Mouse (Mus musculus): Measurements from ENCODE around the gene Kcnf1. TPM values are rescaled to one million over a fixed set of nuclear protein-coding genes. Genes with fewer than 3 reads are reported as not detected.

Gene Kcnf1
- polyA plus RNA-seq, 1 experiment: not detected

DNA sequence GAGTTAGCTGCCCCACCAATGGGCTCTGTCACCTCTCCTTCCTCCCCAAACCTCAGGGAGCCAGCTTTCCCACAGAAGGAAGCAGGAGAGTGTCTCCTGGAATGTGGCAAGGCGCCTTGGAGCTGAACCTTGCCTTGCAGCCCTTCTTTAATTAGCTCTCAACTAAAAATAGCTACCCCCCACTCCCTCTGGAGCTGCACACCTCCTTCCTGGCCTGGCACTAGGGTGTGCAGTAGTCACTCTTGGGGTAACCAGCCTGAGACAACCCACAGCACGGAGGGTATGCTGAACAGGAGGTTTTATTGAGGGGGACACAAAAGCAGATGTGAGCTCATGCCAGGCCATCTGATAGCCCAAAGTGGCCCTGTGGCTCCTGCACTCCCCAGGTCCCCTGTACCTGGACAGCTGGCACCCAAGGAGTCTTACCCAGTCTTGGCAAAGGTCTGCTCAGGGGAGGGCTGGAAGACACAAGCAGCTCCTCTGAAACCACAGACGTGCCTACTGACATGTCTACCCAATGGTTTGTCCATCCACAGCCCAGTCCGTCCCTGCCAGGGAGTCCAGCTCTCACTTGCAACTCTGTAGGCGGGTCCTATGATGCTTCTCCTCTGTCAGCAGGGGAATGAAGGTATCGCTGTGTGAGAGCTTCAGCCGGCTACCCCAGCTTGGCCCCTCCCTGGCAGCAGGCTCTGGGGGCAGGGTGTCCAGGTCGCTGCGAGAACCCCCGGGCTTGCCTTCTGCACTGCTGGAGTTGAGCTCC, 2.4 kb downstream of the Kcnf1 start:
- TF ChIP-seq TAL1 (IDR thresholded peaks at IDR 0.05; ENCODE audit: low read length) (no peak), GATA1 (IDR thresholded peaks at IDR 0.05; ENCODE audit: low read length) (no peak)
- Histone ChIP-seq H3K9me3 (ENCODE audit: control insufficient read depth, low read length) (no peaks in the 10 kb centered on the region), H3K4me3 (replicated peaks) (no peak overlapping the region), H3K36me3 (ENCODE audit: control insufficient read depth) (no peaks in the 10 kb centered on the region), H3K4me1 (ENCODE audit: control insufficient read depth) (no peaks in the 10 kb centered on the region), H3K27me3 (ENCODE audit: control insufficient read depth) (peaks cover 30% of the 10 kb centered on the region)

DNA sequence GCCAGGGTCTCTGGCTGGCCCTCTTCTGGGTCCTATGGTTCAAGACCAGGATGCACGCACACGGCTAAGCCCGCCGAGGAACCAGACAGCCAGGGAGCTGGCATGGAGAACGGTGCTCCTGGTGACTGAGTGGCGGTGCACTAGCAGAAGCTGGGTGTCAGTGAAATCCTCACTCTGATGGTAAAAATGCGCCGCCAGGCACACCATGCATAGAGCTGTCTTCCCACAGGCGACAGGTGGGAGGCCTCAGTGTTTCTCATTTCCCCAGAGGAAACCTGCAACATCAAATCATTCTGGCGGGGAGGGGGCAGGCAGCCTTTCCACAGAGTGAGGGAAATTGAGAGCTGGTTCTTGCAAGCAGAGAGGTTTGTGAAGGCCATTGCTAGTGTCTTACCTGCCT, 6.3 kb downstream of the Kcnf1 start:
- Histone ChIP-seq H3K36me3 (ENCODE audit: control insufficient read depth) (no peaks in the 10 kb centered on the region), H3K4me3 (replicated peaks) (no peak overlapping the region), H3K4me1 (ENCODE audit: control insufficient read depth) (no peaks in the 10 kb centered on the region), H3K27me3 (ENCODE audit: control insufficient read depth) (peaks cover 13% of the 10 kb centered on the region), H3K9me3 (ENCODE audit: control insufficient read depth, low read length) (no peaks in the 10 kb centered on the region)
- TF ChIP-seq TAL1 (IDR thresholded peaks at IDR 0.05; ENCODE audit: low read length) (no peak), GATA1 (IDR thresholded peaks at IDR 0.05; ENCODE audit: low read length) (no peak)

DNA sequence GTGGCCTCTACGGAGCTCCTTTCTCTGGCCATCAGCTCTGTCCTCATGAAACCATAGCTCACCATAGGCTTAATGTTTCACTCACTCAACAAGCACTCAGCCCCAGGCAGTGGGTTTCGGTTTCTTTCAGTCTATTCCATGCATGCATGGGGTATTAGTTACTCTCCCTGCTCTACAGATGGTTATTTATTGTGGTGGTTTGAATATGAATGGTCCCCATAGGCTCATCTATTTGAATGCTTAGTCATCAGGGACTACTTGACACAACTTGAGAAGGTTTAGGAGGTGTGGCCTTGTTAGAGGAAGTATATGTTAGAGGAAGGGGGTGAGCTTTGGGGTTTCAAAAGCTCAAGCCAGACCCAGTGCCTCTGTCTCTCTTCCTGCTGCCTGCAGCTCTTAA, 10.6 kb downstream of the Kcnf1 start:
- H3K4me1 ChIP-seq (ENCODE audit: control insufficient read depth): no peaks in the 10 kb centered on the region
- H3K27me3 ChIP-seq (ENCODE audit: control insufficient read depth): no peaks in the 10 kb centered on the region
- H3K4me3 ChIP-seq (replicated peaks): no peak overlapping the region
- TF ChIP-seq TAL1 (IDR thresholded peaks at IDR 0.05; ENCODE audit: low read length) (no peak), GATA1 (IDR thresholded peaks at IDR 0.05; ENCODE audit: low read length) (no peak)
- H3K36me3 ChIP-seq (ENCODE audit: control insufficient read depth): no peaks in the 10 kb centered on the region
- H3K9me3 ChIP-seq (ENCODE audit: control insufficient read depth, low read length): no peaks in the 10 kb centered on the region

DNA sequence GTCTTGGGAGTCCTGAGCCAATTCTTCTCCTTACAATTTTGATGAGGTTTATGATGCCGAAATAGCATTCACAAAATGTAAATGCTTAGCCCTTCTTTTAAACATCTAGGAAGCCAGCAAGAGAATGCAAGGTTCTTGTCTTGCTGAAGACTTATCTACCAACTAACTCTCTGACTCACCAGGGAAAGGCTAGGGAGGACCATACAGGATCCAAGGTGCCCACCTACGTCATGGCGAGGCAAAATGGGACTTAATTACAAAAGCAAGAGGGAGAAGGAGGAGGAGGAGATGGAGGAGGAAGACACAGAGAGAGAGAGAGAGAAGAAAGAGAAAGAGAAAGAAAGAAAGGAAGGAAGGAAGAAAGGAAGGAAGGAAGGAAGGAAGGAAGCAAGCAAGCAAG, 12.7 kb downstream of the Kcnf1 start:
- H3K4me3 ChIP-seq (replicated peaks): no peak overlapping the region
- H3K4me1 ChIP-seq (ENCODE audit: control insufficient read depth): no peaks in the 10 kb centered on the region
- no peaks in the 10 kb centered on the region for H3K9me3 ChIP-seq (ENCODE audit: control insufficient read depth, low read length)
- TF ChIP-seq TAL1 (IDR thresholded peaks at IDR 0.05; ENCODE audit: low read length) (no peak), GATA1 (IDR thresholded peaks at IDR 0.05; ENCODE audit: low read length) (no peak)
- H3K36me3 ChIP-seq (ENCODE audit: control insufficient read depth): no peaks in the 10 kb centered on the region
- no peaks in the 10 kb centered on the region for H3K27me3 ChIP-seq (ENCODE audit: control insufficient read depth)

DNA sequence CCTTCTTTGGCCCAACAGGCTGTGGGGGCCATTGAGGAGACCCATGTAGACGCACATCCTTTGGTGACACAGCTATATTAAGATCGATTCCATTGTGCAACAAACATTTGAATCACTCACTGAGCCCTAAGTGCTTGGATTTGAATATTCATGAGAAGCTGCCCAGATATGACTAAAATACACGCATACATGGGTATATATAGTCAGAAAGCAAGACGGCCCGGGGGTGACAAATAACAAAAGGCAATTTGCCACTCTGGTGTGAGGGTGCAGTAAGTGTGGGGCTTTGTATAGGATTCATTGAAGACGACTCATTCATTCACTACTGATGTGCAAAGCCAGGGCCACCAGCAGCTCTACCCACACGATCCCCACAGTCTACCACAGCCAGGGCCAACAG, 17.1 kb downstream of the Kcnf1 start:
- no peak for TF ChIP-seq GATA1 (IDR thresholded peaks at IDR 0.05; ENCODE audit: low read length)
- no peak overlapping the region for H3K4me3 ChIP-seq (replicated peaks)
- H3K36me3 ChIP-seq (ENCODE audit: control insufficient read depth): no peaks in the 10 kb centered on the region
- H3K4me1 ChIP-seq (ENCODE audit: control insufficient read depth): no peaks in the 10 kb centered on the region
- no peaks in the 10 kb centered on the region for H3K27me3 ChIP-seq (ENCODE audit: control insufficient read depth)
- H3K9me3 ChIP-seq (ENCODE audit: control insufficient read depth, low read length): no peaks in the 10 kb centered on the region

DNA sequence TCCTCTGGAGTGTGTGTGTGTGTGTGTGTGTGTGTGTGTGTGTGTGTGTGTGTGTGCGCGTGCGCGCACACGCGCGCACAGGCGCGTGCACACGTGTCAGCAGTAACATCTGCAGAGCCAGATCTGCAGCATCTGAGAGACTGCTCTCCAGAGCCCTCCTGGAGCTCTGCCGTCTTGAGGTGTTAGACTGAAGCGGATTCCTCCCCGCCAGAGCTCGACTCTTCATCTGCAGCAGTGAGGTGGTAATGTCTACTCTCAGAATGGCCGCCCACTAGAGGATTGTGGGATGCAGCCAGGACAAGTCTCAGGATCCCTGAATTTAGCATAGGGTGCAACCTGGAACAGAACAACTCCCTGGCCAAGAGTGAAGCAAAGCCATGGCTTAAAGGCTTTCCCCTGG, 19.1 kb downstream of the Kcnf1 start:
- no peaks in the 10 kb centered on the region for H3K36me3 ChIP-seq (ENCODE audit: control insufficient read depth)
- H3K4me1 ChIP-seq (ENCODE audit: control insufficient read depth): no peaks in the 10 kb centered on the region

DNA sequence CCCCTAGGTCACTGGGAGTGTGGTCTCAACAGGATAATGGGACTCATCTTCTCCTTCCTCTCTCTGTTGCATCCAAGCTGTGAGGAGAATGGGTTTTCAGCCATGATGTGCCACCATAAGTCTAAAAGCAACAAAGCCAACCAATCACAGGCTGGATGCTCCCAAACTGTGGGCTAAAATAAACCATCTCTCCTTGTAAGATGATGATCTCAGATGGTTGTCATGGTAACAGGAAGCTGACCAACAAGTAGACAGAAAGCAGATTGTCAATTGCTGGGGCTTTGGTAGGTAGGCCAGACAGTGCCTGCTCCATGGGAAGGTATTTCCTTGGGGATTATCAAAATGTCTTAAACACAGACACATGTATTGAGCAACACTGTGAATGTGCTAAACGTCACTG, 20.9 kb downstream of the Kcnf1 start:
- Histone ChIP-seq H3K27me3 (ENCODE audit: control insufficient read depth) (no peaks in the 10 kb centered on the region), H3K36me3 (ENCODE audit: control insufficient read depth) (no peaks in the 10 kb centered on the region), H3K4me3 (replicated peaks) (no peak overlapping the region), H3K4me1 (ENCODE audit: control insufficient read depth) (no peaks in the 10 kb centered on the region), H3K9me3 (ENCODE audit: control insufficient read depth, low read length) (no peaks in the 10 kb centered on the region)
- TF ChIP-seq GATA1 (IDR thresholded peaks at IDR 0.05; ENCODE audit: low read length): no peak
- TF ChIP-seq TAL1 (IDR thresholded peaks at IDR 0.05; ENCODE audit: low read length): no peak

More for the DNA sequence above, 19.1 kb downstream of the Kcnf1 start:
- no peak for TF ChIP-seq TAL1 (IDR thresholded peaks at IDR 0.05; ENCODE audit: low read length)
- Histone ChIP-seq H3K27me3 (ENCODE audit: control insufficient read depth) (no peaks in the 10 kb centered on the region), H3K4me3 (replicated peaks) (no peak overlapping the region), H3K9me3 (ENCODE audit: control insufficient read depth, low read length) (no peaks in the 10 kb centered on the region)

DNA sequence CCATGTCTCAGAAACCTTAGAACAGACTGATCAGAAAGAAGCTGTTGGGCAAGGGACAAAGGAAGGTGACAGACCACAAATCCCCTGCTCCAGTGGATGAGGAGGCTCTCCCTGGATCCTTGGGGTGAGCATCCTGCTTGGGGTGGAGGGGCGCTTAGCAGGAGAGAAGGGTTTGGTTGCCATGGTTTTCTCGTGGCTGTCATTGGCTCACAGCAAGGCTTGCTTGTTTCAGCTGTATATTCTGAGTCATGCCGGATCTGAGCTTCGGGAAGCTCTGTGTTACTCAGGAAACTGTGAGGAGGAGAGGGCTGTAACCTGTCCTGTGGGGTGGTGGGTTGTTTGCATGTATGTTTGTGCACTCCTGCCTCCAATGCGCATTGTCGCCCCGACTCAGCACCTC, 23.8 kb downstream of the Kcnf1 start:
- TF ChIP-seq TAL1 (IDR thresholded peaks at IDR 0.05; ENCODE audit: low read length) (no peak), GATA1 (IDR thresholded peaks at IDR 0.05; ENCODE audit: low read length) (no peak)
- no peaks in the 10 kb centered on the region for H3K9me3 ChIP-seq (ENCODE audit: control insufficient read depth, low read length)

DNA sequence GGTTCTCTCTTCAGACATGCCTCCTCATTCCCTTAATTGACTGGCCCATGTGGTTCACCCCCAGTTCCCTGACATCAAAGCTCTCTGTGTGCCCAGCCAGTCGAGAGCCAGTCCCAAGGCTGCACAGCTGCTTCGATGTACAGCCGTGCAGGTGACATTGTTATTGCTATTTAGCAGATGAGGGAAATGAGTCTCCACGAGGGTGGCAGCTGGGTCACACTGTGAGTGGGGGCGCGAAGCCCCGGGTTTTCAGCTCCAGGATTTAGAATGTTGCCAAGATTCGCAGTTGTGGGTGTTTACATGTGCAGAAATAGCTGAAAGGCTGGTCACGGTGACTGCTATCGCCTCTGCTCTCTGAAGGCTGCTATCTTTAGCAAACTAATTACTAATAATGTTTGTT, 27.8 kb downstream of the Kcnf1 start:
- Histone ChIP-seq H3K36me3 (ENCODE audit: control insufficient read depth) (no peaks in the 10 kb centered on the region), H3K4me3 (replicated peaks) (no peak overlapping the region), H3K4me1 (ENCODE audit: control insufficient read depth) (no peaks in the 10 kb centered on the region), H3K9me3 (ENCODE audit: control insufficient read depth, low read length) (no peaks in the 10 kb centered on the region), H3K27me3 (ENCODE audit: control insufficient read depth) (no peaks in the 10 kb centered on the region)
- TF ChIP-seq GATA1 (IDR thresholded peaks at IDR 0.05; ENCODE audit: low read length): no peak
- TF ChIP-seq TAL1 (IDR thresholded peaks at IDR 0.05; ENCODE audit: low read length): no peak

More for the DNA sequence above, 23.8 kb downstream of the Kcnf1 start:
- Histone ChIP-seq H3K4me3 (replicated peaks) (no peak overlapping the region), H3K36me3 (ENCODE audit: control insufficient read depth) (no peaks in the 10 kb centered on the region), H3K27me3 (ENCODE audit: control insufficient read depth) (no peaks in the 10 kb centered on the region), H3K4me1 (ENCODE audit: control insufficient read depth) (no peaks in the 10 kb centered on the region)

DNA sequence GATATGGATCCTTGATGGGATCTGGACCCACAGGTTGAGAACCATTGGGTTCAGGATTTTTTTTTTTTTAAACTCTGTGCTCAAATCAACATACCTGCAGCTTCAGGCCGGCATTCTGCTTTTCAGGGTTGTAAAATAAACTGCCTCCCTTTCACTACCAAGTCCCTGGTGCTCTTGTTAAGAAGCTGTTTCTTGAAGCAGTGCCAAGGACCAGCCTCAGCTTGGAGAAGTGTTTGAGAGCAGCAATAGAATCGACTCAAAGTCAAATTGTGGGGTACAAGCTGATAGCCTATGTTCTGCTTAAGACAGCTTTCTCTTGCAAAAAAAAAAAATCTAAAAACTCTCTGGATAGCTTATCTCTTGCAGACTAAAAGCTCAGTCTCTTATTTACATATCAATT, 34.9 kb downstream of the Kcnf1 start:
- Histone ChIP-seq H3K36me3 (ENCODE audit: control insufficient read depth) (no peaks in the 10 kb centered on the region), H3K9me3 (ENCODE audit: control insufficient read depth, low read length) (no peaks in the 10 kb centered on the region), H3K27me3 (ENCODE audit: control insufficient read depth) (no peaks in the 10 kb centered on the region), H3K4me3 (replicated peaks) (no peak overlapping the region), H3K4me1 (ENCODE audit: control insufficient read depth) (no peaks in the 10 kb centered on the region)
- no peak for TF ChIP-seq TAL1 (IDR thresholded peaks at IDR 0.05; ENCODE audit: low read length)
